Mouse (Mus musculus) heart, postnatal 0 days (tissue): ENCODE measurements around the gene Get4.

ENCODE experiments used
- CTCF ChIP-seq: IDR thresholded peaks from 2 replicates; pipeline ENCODE4 v1.5.1; 2016; ENCODE audit warnings: antibody characterized with exemption, control low read depth, low read depth
- EP300 ChIP-seq: IDR thresholded peaks from 2 replicates; pipeline ENCODE4 v1.6.1; 2016; ENCODE audit warnings: antibody characterized with exemption, low read depth

DNA sequence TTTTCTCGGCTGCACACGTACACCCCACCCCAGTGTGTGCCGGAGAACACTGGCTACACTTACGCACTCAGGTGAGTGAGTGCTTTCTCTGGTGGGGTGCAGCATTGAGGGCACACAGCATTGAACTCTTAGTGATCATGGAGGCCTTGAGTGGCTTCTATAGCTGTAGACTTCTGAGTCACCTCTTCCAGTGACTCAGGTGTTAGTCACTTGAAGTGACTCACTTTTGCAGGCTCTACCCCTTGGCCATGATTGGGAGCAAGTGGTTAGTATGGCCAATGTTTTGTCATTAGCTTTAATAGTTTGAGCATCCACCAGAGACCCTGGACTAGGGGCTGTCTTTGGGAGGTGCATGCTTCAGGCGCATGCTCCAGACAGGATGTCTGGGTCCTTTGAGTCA is 36.9 kb upstream of the Get4 start:
- no peak for TF ChIP-seq CTCF
- TF ChIP-seq EP300, result no peak
